Mouse (Mus musculus): ENCODE measurements at regions not wholly inside any gene's neighbourhood (a gene's known extent, or its start where the extent isn't known, plus 50 kb on each side); places are given as distances from the start of the nearest gene placed in this dataset.

DNA sequence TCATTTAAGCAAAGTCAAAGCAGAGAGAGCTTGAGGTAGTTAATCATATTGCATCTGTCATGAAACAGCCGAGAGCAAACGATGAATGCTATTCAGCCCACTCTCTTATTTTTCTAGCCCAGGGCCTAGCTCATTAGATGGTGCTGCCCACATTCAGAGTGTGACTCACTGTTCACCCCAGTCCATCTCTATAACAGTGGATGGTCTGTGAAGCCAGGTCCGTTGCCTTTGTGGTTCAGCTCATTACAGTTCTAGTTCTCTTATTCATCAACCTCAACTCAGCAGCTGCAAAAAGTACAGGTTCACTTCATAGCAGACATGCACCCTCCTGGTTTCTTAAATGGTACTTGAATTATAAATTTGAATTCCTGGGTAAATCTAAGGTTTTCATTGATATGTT lies 551.2 kb downstream of the Ets1 start:
- no peaks in the 10 kb centered on the region for H3K27me3 ChIP-seq (replicated peaks)
- H3K4me1 ChIP-seq = no peaks in the 10 kb centered on the region
- H3K4me3 ChIP-seq (replicated peaks) = no peak overlapping the region
- H3K36me3 ChIP-seq = no peaks in the 10 kb centered on the region
- no peaks in the 10 kb centered on the region for H3K9me3 ChIP-seq
- H3K9ac ChIP-seq = no peak overlapping the region
- H3K4me2 ChIP-seq = no peak overlapping the region
- WGBS = 56% methylated on average over 3 of the region's 3 CpGs
- ATAC-seq (ENCODE audit: insufficient read depth, low FRiP score, low read depth) = no peak
- no peak overlapping the region for H3K27ac ChIP-seq

DNA sequence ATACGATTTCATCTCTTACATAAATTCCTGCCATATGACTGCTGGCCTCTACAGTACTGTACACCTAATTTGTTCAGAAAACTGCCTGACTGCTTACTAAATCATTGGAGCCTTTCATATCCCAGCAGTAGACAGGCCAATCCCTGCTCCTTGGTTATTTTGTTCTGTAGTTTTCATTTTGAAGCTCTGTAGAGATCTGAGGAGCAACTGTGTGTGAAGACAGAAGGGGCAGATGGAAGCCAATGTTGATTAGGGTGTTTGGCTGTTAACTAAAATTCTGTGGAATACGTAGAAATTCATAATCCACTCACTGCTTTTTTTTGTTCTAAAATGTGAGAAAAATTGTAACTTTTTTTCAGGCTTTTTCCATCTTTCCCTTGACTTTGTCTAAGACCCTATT lies 573.1 kb downstream of the Ets1 start:
- no peak overlapping the region for H3K27ac ChIP-seq
- WGBS = 78% methylated on average over 2 of the region's 2 CpGs

DNA sequence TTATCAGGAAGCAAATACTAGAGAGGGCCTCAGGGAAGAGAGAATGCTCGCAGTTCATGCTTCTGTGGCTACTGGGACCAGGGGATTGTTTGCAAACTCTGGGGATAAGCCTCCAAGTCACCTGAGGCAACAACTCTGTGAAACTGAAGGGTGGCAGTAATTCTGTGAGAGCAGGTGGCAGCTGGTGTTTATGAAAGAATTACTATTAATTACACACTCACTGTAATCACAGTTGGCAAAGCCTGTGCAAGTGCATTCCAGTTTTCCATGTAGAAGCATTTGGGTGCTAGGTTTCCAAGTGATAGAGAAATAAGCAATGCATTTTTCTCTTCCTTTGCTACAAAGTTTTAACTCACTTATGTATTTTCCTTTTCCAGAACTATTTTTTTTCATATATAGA lies 578.5 kb downstream of the Ets1 start:
- no peak overlapping the region for H3K4me3 ChIP-seq (replicated peaks)
- no peaks in the 10 kb centered on the region for H3K4me1 ChIP-seq
- H3K9ac ChIP-seq = no peak overlapping the region
- H3K36me3 ChIP-seq = no peaks in the 10 kb centered on the region
- no peaks in the 10 kb centered on the region for H3K27me3 ChIP-seq (replicated peaks)
- no peak for ATAC-seq (ENCODE audit: insufficient read depth, low FRiP score, low read depth)
- no peaks in the 10 kb centered on the region for H3K9me3 ChIP-seq
- no peak overlapping the region for H3K4me2 ChIP-seq
- H3K27ac ChIP-seq = no peak overlapping the region
- WGBS = 67% methylated on average over 1 of the region's 1 CpGs

More for the DNA sequence above, 573.1 kb downstream of the Ets1 start:
- H3K9me3 ChIP-seq = no peaks in the 10 kb centered on the region
- H3K27me3 ChIP-seq (replicated peaks) = no peaks in the 10 kb centered on the region
- H3K4me1 ChIP-seq = no peaks in the 10 kb centered on the region
- no peaks in the 10 kb centered on the region for H3K36me3 ChIP-seq
- H3K4me2 ChIP-seq = no peak overlapping the region
- no peak for ATAC-seq (ENCODE audit: insufficient read depth, low FRiP score, low read depth)
- H3K9ac ChIP-seq = no peak overlapping the region
- H3K4me3 ChIP-seq (replicated peaks) = no peak overlapping the region

DNA sequence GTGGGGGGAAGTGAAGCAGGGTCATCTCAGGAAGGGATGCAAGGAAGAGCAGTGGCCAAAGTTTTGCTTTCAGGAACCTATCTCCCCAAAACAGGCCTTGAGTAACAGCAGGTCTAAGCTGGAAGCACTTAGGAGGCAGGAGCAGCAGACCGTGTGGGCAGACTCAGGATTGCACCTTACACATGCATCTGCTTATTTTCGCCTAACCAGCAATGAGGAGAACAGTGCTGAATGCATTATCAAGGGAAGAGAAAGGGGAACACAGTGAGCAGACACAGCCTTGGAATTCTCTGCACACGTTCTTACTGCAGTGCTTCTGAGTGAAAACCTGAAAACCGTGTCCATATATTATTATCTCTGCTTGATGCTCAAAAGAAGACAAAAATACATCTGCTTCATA lies 585.0 kb downstream of the Ets1 start:
- no peak overlapping the region for H3K9ac ChIP-seq
- H3K4me1 ChIP-seq = no peaks in the 10 kb centered on the region
- 86% methylated on average over 4 of the region's 4 CpGs for WGBS
- H3K27ac ChIP-seq = no peak overlapping the region
- no peak overlapping the region for H3K4me2 ChIP-seq
- H3K9me3 ChIP-seq = no peaks in the 10 kb centered on the region
- H3K27me3 ChIP-seq (replicated peaks) = no peaks in the 10 kb centered on the region
- no peak for ATAC-seq (ENCODE audit: insufficient read depth, low FRiP score, low read depth)
- no peaks in the 10 kb centered on the region for H3K36me3 ChIP-seq
- no peak overlapping the region for H3K4me3 ChIP-seq (replicated peaks)

DNA sequence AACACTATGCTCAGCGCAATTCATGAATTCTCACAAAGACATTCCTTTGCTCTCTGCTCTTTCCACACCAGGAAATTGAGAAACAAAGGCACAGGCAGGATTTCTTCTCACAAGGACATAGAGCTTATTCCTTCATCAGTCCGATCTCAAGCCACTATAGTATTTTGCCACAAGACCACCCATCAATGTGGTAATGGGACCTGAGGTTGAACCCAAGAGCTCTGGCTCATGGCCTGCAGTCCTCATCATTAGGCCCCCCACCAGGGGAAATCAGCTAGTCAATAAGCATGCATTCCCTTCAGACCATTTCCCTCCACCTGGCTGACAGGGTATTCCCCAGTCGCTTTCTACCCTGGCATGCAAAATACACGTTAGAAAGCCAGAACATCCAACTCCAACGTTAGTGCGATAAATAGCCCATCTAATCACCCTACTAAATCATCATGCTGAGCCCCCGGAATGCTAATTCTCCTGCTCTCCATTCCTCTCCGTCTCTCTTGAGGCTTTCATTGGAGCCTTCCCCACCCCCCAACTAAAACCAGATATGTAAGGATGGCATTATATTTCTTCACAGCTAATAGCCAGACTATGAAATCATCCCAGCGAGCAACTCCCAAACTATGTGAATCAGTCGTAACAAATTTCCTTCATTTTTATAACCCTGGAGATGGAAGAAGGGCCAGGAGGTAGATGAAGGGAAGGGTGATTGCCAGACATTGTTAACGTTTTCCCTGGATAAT lies 586.2 kb downstream of the Ets1 start:
- Histone ChIP-seq H3K27ac (no peak overlapping the region), H3K4me2 (no peak overlapping the region), H3K9me3 (no peaks in the 10 kb centered on the region), H3K36me3 (no peaks in the 10 kb centered on the region), H3K4me3 (replicated peaks) (no peak overlapping the region), H3K4me1 (no peaks in the 10 kb centered on the region), H3K27me3 (replicated peaks) (no peaks in the 10 kb centered on the region), H3K9ac (no peak overlapping the region)
- ATAC-seq (ENCODE audit: insufficient read depth, low FRiP score, low read depth) = no peak
- WGBS = 64% methylated on average over 11 of the region's 11 CpGs

DNA sequence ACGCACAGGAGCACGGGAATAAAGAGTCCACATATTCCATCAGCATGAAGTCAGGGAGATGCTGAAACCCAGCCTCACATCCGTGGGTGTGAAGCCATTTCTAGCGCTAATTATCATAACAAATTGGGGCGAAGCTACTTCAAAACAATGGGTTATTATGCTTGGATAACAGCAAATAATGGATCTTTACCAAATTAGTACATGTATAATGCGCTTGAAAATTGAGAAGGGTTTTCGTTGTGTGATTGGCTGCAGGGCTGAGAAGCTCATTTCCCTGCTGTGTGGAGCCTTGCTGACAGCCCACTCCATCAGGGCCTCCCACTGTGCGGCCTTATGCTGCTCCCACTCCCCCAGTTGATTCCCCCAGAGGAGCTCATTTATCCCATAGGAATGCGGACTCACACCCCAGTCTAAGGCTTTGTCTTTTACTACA lies 597.7 kb downstream of the Ets1 start:
- no peak overlapping the region for H3K4me2 ChIP-seq
- WGBS = 35% methylated on average over 9 of the region's 9 CpGs
- no peak overlapping the region for H3K9ac ChIP-seq
- ATAC-seq (ENCODE audit: insufficient read depth, low FRiP score, low read depth) = no peak
- no peak overlapping the region for H3K4me3 ChIP-seq (replicated peaks)
- H3K4me1 ChIP-seq = no peaks in the 10 kb centered on the region
- H3K36me3 ChIP-seq = no peaks in the 10 kb centered on the region
- H3K27ac ChIP-seq = no peak overlapping the region
- no peaks in the 10 kb centered on the region for H3K27me3 ChIP-seq (replicated peaks)
- no peaks in the 10 kb centered on the region for H3K9me3 ChIP-seq

DNA sequence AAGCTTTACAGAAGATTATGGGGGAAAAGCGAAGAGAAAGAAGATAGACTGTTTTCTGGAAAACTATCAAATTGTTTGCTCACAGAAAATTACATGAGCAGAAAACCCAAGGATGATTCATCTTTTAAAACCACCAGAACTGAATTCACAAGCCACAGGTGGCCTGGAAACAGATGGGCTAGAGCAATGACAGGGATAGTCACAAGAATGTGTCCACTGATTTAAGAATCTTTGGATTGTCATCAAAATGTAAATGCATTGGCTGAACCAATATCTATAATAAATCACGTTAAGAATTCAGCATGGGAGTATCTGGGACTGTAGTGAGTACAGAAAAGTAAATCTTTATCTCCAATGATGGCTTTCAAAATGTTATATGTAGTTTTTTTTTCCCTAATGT lies 602.2 kb downstream of the Ets1 start:
- Histone ChIP-seq H3K4me3 (replicated peaks) (no peak overlapping the region), H3K9ac (no peak overlapping the region), H3K27ac (no peak overlapping the region), H3K9me3 (no peaks in the 10 kb centered on the region), H3K4me2 (no peak overlapping the region), H3K4me1 (no peaks in the 10 kb centered on the region), H3K27me3 (replicated peaks) (no peaks in the 10 kb centered on the region), H3K36me3 (no peaks in the 10 kb centered on the region)
- no peak for ATAC-seq (ENCODE audit: insufficient read depth, low FRiP score, low read depth)
- WGBS = 82% methylated on average over 2 of the region's 2 CpGs

DNA sequence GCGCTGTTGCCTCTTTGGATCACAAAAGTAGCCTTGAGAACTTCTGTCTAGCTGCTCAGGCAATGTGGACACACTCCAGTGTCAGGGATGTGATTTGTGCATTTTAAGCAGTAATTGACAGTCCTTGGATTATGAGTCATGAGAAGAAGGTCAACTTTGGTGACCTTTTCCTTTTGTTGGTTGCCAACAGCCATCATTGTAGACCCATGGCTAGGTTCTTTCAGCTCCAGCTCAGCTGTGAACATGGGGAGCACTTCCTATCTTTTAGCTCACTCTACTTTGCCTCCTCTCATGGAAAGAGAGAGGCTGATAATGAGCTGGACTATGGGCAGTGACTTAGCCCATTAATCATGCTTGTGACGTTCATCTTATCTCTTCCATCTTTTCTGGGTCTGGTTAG lies 602.8 kb downstream of the Ets1 start:
- Histone ChIP-seq H3K27me3 (replicated peaks) (no peaks in the 10 kb centered on the region), H3K9ac (no peak overlapping the region), H3K4me2 (no peak overlapping the region), H3K9me3 (no peaks in the 10 kb centered on the region), H3K4me3 (replicated peaks) (no peak overlapping the region), H3K36me3 (no peaks in the 10 kb centered on the region), H3K4me1 (no peaks in the 10 kb centered on the region), H3K27ac (no peak overlapping the region)
- ATAC-seq (ENCODE audit: insufficient read depth, low FRiP score, low read depth) = no peak
- 57% methylated on average over 2 of the region's 2 CpGs for WGBS

DNA sequence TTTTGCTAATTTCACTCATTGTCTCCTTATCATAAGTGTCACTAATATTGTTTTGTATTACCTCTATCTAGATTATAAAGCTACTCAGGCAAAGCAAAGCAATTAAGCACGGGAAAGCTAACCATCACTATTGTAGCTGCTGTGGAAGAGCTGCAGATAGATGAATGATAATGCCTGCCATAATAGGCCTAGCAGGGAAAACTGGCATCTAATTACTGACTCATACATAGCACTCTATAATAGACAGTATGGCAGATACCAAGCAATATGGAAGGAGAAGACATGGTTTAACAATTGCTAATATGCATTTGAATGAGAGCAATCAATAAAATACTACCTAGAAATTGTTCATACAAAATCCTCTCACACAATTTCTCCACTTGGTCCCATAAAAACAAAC lies 604.5 kb downstream of the Ets1 start:
- Histone ChIP-seq H3K27ac (no peak overlapping the region), H3K9ac (no peak overlapping the region), H3K4me1 (no peaks in the 10 kb centered on the region), H3K36me3 (no peaks in the 10 kb centered on the region), H3K27me3 (replicated peaks) (no peaks in the 10 kb centered on the region), H3K4me2 (no peak overlapping the region), H3K4me3 (replicated peaks) (no peak overlapping the region), H3K9me3 (no peaks in the 10 kb centered on the region)
- no peak for ATAC-seq (ENCODE audit: insufficient read depth, low FRiP score, low read depth)
- whole genome bisulfite sequencing = 51% methylated on average over 1 of the region's 1 CpGs

DNA sequence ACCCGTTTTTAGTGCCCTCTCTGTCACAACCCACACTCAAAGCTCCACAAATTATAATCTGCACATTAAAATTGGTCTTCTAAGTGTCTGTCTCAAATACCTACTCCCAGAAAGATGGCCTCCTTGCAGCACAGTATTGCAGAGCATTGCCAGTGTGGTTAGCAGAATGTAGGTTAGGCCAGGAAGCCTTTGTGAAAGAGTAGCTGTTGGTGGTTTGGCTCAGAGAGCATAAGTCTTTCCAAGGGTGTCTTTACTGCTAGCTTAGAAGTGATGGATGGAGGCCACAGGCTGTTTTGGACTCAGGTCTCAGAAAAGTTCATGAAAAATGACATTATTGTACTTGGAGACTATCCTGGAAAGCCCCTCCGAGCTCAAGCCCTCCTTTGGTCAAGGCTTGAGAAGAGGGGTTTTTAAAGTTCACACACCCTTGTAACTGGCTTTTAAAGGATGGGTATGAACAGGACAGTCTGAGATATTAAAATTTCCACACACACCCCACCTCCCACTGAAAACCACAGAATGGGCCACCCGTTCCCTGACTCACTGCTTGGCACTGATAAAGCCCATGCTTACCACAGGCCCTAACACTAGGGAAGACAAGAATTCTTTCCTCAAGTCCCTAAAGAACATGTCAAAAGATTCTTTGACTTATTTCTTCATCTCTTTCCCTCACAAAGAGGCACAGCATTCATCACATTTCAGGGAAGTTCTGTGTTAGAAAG lies 605.1 kb downstream of the Ets1 start:
- no peak overlapping the region for H3K27ac ChIP-seq
- no peaks in the 10 kb centered on the region for H3K4me1 ChIP-seq
- H3K27me3 ChIP-seq (replicated peaks) = no peaks in the 10 kb centered on the region
- no peaks in the 10 kb centered on the region for H3K9me3 ChIP-seq
- ATAC-seq (ENCODE audit: insufficient read depth, low FRiP score, low read depth) = no peak
- no peaks in the 10 kb centered on the region for H3K36me3 ChIP-seq
- H3K9ac ChIP-seq = no peak overlapping the region
- no peak overlapping the region for H3K4me3 ChIP-seq (replicated peaks)
- H3K4me2 ChIP-seq = no peak overlapping the region
- 65% methylated on average over 3 of the region's 3 CpGs for WGBS

DNA sequence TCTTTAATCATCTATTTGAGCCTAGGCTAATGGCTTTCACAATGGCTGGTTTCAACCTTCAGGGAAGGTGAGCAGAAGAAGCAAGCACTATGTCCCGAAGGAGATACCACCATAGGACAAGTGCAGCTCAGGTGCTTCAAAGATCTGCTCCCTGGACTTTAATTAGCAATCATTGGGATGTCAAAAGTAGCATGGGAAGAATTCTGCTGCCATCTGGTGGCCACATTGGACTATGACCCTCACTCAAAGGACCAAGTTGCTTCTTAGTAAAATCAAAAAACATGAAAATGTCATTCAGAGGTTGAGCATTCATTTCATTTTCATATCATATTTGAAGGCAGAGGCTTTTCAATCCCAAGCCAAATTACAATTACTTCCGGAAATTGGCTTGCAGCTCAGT lies 610.9 kb downstream of the Ets1 start:
- Histone ChIP-seq H3K27me3 (replicated peaks) (no peaks in the 10 kb centered on the region), H3K4me3 (replicated peaks) (no peak overlapping the region), H3K4me2 (no peak overlapping the region), H3K36me3 (no peaks in the 10 kb centered on the region), H3K4me1 (no peaks in the 10 kb centered on the region), H3K27ac (no peak overlapping the region), H3K9me3 (no peaks in the 10 kb centered on the region), H3K9ac (no peak overlapping the region)
- WGBS = 24% methylated on average over 2 of the region's 2 CpGs
- ATAC-seq (ENCODE audit: insufficient read depth, low FRiP score, low read depth) = no peak

DNA sequence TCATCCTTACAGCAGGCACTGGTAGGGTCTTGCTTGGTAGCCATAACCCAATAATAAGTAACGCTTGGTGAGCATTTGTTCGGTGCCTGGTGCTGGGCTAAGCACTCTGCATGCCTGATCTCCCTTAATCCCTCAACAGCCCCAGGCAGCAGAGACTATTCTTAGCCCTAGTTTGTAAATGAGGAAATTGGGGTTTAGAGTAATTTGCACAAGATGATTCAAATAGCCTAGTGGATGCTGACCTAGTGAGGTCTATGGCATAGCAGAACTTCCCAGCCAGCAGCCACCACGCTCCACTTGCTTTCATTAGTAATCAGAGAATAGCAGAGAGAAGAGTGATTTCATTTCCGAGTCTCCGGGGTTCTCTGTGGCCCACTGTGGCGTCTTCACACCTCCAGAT lies 622.2 kb downstream of the Ets1 start:
- Histone ChIP-seq H3K9me3 (no peaks in the 10 kb centered on the region), H3K4me2 (no peak overlapping the region), H3K36me3 (no peaks in the 10 kb centered on the region), H3K27me3 (replicated peaks) (no peaks in the 10 kb centered on the region), H3K27ac (no peak overlapping the region), H3K4me3 (replicated peaks) (no peak overlapping the region), H3K9ac (no peak overlapping the region), H3K4me1 (no peaks in the 10 kb centered on the region)
- no peak for ATAC-seq (ENCODE audit: insufficient read depth, low FRiP score, low read depth)
- WGBS = 67% methylated on average over 6 of the region's 6 CpGs

Measured in stomach, embryonic 15.5 days (tissue).